Mouse (Mus musculus) gastrocnemius, postnatal 10 days (tissue): ENCODE results near the gene Klhl11. TPM values are rescaled to one million over a fixed set of nuclear protein-coding genes. Genes with fewer than 3 reads are reported as not detected.

Experiments
- DNase-seq: peaks from one replicate; pipeline ENCODE4 v3.0.0; 2021; ENCODE audit warnings: mixed read lengths
- long read RNA-seq, 2 experiments: library from polyadenylated mRNA; stranded (forward); transcript quantifications; one replicate each; pipeline ENCODE4 v2.0.0; 2021
- total RNA-seq, 2 experiments: library from RNA; stranded (reverse); gene quantifications; 2 replicates each; pipeline ENCODE4 v1.2.3; 2021

Gene Klhl11
- total RNA-seq: 10 to 100 TPM in 1 of 2 experiments, 1 to 10 TPM in 1; 8.0 to 12.9 TPM
- long read RNA-seq, experiment 1, partial matches to known transcripts: 2 of 7 reads
- long read RNA-seq, experiment 1, other reads (novel, unspliced or antisense): 5 of 7 reads
- long read RNA-seq, experiment 2, partial matches to known transcripts: 0 of 1 reads
- long read RNA-seq, experiment 2, other reads (novel, unspliced or antisense): 1 of 1 reads

DNA sequence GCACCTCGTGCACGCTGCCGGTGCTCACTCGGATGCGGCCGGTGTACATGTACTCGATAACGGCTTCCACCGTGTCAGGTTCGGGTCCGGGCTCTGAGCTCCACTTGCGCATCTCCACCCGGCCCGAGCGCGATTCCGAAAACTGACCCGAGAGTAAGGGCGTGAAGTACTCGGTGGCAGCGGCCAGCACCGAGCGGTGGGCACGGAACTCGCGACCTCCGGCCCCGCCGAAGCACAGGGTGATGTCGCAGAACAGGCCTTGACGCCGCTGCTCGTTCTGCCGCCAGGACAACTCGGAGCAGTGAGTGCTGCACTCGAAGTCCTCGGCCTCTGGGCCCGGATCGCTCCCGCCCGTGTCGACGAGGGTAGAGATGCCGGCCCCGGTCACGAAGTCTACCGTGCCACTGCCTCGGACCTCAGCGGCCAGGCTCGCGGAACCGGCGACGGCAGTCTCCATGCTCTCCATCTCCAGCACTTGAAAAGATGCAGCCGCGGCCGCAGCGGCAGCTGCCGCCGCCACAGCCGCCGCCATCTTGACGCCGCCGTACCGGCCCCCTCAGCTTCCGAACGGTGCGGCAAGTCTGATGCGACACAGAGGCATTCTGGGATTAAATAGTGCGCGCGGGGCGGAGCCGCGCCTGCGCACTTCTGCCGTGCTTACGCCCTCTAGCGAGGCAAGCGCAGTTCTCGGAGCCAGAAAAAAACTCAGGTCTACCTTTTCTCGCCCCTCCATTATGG, at the start of gene Klhl11:
TSS of gene Klhl11 (minus strand) at position 545 of the 738 bp plus-strand sequence.
- DNase-seq: peak; percentile 90

DNA sequence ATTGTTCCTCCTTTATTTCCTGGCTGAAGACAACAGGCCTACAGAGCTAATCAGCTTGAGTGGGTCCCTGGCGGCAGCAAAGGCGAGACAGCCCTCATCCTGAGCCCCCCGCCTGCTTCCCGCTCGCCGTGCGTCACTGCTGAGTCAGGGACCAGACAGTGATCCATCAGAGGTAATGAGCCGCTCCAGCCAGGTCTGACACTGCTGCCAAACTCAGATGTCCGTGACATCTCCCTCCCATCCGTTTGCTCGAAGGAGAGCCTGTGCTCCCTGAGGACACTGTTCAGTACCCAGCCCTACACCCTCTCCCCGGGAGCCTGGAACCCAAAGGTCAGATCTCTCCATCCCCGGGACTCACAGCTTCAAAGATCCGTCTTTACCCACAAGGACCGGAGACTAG, 48.3 kb upstream of the Klhl11 start:
- no peak for DNase-seq

DNA sequence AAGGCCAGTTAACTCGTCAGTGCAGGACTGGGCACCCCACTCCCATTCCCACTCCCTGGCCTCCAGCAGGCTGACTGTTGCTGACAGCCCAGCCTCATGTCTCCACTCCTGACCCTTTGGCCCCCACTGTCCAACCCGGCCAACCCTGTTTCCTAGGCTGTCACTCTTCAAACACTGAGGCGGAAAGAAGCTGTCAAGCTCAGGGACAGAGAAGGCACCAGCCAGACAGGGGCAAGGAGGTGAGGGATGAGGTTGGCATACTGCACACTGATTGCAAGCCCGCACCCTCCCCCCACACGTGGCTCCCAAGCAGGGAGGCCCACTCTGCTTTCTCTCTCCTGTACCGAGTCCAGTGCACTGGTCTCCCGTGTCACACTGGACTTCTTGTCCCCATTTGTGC, 46.6 kb upstream of the Klhl11 start:
- no peak for DNase-seq

DNA sequence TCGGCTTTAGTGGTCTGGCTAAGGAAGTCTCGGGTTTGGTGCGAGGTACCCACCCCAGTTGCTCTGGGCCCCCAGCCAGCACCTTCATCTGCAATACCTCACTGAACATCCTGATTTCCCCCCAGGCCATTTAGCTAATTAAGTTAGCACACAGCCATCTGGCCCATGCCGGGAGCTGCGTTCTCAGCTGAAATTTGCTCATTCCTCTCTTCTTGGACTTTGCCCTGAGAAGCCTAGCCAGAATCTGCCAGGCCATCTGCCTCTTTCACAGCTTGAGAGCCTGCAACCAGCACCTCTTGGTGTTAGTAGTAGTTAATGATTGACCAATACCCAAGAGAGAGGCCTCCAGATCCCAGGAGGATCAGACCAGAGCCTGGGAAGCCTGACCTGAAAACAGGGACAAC, 45.6 kb upstream of the Klhl11 start:
- no peak for DNase-seq

DNA sequence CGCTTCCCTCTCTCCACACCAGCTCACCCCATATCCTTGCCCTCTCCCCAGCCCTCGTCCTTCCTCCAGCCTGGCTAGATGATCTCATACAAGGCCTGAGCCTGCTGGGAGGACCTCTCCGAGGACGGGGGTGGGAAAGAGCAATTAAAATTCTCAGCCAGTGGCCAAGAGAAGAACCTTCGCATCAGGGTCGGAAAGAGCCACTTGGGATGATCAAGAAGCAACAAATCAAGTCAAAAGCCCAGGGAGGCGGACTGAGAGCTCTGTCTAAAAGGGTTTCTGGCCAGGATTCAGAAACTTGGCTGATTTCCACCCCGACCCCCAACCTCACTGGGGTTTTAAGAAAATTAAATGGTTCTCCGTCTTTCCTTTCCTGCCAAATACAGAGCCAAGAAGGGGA, 43.8 kb upstream of the Klhl11 start:
- DNase-seq: no peak

DNA sequence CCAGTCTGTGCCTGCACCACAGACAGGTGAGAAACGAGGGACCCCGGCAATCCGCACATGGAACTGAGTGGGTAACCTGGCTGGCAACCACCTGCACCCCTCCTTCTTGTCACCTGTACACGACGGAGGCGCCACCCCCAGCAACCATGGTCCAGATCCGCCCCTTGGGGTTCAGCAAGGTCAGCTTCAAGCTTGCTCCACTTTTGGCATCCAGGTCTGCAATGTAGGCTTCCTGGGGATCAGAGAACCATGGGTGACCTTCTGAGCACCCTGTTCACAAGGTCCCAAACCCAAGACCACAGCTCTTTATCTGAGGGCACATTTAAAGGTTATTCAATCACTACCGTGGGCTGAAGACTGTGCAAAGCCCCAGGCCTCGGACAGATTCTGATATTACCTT, 43.2 kb upstream of the Klhl11 start:
- DNase-seq: no peak

DNA sequence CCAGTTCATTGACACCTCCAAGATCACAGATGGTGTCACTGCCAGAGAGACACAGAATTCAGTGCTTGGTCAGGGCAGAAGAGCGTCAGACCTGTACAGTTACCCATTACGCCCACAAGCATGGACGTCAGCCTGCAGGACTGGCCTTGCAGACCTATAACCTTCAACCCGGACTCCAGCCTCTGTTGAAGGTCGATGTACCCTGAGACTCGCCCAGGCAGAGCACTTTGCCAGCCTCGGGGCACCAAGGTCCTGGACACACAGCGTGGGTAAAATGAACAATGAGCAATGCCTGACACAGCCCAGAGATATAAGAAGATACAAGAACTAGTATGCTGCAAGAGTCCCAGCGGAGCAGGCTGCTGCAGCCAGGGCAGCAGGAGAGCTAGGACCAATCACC, 42.5 kb upstream of the Klhl11 start:
- DNase-seq: no peak

DNA sequence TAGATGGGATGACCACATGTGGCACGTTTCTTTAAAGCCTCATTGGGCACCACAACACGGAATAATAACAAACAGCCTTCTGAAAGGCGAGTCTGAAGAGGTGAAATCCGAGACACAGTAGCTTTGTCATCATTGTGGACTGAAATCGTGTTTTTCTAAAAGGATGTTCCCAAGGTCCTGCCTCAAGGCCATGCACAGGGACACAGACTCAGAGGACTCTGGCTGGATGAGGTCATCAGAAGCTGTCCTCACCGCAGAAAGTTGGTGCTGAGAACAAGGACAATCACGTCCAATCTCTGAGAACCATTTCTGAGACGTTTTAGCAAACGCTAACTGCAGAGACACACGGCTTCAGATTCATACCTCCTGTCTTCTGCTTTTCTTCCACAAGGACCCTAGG, 41.2 kb upstream of the Klhl11 start:
- no peak for DNase-seq

DNA sequence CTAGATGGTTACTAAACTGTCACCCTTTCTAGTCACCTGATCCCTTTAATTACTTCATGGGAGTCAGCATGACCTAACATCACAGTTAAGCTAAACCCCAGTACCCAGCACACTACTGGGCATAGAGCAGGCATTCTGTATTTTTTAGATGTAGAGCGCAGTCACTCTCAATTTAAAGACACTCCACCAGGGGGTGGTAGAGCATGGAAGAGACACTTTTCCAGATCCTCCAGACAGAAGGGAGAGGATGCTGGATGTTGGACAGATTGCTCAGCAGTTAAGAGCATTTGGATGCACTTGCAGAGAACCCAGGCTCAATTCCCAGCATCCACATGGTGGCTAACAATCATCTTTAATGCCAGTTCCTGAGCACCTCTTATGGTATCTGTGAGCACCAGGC, 39.8 kb upstream of the Klhl11 start:
- DNase-seq: no peak

DNA sequence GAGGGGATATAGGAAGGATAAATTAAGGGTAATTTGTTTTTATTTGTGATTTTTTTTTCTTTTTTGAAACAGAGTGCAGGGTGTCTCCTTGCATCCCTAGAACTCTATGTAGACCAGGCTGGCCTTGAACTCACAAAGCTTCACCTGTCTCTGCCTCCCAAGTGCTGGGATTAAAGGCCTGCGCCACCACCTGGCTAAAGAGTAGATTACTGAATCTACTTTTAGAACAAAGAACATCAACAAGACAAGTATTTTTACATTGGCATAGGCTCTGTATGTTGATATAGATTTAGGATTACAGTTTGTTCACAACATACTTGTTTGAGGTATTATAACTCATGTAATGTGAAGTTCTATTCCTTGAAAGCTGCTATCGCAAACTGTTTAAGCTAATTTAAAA, 38.0 kb upstream of the Klhl11 start:
- no peak for DNase-seq

DNA sequence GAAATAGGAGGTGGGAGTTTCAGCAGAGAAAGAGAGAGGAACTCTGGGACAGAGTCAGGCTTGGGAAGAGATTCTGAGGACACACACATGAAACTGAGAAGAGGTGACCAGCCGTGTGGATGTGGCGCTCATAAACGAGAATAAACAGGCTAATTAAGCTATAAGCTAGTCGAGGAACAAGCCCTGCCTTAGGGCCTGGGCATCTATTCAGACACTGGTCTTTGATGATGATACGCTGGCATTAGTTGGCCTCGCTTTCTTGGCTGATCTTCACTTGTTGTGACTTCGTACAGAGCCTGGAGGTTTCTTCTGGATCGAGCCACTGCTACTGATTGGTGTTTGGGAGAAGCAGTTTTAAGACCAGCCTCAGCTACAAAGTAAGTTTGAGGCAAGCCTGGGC, 33.5 kb upstream of the Klhl11 start:
- DNase-seq: no peak

DNA sequence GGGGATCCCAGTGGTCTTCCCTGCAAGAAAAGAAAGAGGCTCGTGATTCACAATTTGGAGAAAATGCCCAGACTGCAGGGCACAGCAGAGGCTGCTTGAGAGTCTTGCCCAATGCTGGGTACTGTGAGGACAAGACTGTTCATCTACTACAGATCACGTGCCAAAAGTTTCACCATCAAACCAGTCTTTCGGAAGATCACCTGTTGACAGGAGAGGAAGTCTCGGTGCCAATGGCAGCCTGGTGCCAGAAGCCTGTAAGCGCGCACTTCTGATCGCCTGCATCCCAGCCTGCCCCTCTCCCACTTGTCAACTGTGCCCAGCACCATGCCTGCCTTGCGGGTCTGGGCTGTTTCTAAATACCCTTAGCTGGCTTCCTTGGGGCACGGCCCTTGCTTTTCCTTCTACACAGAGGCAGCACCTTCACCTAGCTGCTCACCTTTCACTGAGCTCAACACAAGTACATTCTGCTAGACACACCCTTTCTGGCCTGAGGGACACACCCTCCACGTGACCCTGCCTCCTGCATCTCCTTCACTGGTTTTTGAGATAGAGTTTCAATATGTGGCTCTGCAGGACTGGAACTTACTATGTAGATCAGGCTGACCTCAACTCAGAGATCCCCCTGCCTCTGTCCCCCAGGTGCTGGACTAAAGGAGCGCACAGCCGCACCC, 32.6 kb upstream of the Klhl11 start:
- no peak for DNase-seq

DNA sequence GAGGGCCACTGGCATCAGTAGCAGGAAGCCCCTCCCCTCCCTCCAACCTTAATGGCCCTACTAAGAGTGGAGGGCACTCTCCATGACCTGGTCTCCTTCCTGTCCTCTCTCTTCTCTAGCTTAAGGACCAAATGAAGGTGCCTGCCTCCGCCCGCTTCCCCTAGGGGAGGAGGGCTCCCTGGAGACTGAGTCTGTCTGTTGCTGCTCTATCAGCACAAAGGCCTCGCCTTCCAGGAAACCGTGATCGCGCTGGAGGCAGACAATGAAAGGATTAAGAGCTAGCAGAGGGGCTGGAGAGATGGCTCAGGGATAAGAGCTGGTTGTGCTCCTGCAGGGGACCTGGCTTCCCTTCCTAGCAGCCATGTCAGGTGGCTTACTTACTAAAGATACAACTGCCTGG, 28.8 kb upstream of the Klhl11 start:
- no peak for DNase-seq

DNA sequence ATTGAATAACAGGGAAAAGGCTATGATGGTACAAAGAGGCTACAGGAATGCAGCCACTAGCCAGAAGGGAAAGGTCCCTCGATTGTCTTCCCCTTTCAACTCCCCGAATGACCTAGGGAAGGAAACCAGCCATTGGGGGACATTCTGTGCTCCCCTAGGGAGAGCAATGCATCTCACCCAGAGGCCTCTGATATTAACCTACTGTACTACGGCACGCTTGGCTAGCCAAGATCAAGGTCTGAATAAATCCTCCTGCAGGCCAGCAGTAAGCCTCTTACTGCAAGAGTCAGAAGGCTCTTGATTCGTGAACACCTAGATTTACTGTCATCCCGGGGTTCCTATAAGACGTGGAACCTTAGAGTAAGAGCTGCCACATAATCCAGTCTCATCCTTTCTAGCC, 28.1 kb upstream of the Klhl11 start:
- no peak for DNase-seq

DNA sequence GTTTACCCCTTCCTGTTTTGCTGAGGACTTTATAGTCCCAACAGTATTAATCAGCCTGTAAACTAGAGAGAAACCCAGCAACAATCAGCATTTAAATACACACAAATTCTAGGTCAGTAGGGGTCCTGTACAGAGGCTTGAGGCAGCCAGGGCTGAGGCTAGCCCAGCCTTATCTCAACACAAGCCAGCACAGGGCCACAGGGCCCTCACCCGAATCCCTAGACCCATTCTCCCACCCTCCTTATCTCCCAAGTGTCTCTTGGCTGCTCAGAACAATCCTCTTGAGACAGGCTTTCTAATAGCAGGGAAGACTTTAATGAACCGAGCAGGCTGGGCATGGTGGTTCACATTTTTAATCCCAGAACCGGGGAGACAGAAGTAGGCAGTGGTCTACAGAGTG, 27.7 kb upstream of the Klhl11 start:
- DNase-seq: no peak

DNA sequence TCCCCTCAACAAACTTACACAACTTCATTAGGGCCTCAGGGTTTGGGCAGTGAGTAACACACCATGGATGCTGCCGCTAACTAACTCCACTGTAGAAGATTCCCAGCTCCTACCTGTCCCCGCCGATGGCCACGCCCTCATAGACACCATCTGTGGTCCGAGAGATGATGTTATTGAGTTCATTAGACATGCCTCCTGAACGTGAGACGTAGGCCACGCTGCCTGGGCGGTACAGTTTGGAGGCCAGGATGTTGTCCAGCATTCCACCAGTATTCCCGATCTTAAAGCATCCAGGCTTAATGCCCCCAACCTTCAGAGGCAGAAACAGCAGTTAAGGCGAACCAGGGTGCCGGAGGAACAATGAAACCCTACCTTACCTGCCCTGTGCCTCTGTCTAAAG, 21.2 kb upstream of the Klhl11 start:
- no peak for DNase-seq

DNA sequence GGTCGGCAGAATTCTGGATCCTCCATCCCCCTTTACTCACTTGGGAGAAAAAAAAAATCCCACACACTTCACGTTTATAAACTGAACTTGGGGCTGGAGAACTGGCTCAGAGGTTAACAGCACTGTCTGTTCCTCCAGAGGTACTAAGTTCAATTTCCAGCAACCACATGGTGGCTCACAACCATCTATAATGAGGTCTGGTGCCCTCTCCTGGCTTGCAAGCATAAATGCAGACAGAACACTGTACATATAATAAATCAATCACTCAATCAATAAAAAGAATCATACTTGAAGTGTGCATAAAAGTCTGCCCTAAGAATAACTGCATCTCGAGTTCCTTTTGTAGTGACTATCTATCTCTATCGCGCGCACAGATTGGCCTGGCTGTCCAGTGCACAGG, 18.4 kb upstream of the Klhl11 start:
- DNase-seq: no peak

DNA sequence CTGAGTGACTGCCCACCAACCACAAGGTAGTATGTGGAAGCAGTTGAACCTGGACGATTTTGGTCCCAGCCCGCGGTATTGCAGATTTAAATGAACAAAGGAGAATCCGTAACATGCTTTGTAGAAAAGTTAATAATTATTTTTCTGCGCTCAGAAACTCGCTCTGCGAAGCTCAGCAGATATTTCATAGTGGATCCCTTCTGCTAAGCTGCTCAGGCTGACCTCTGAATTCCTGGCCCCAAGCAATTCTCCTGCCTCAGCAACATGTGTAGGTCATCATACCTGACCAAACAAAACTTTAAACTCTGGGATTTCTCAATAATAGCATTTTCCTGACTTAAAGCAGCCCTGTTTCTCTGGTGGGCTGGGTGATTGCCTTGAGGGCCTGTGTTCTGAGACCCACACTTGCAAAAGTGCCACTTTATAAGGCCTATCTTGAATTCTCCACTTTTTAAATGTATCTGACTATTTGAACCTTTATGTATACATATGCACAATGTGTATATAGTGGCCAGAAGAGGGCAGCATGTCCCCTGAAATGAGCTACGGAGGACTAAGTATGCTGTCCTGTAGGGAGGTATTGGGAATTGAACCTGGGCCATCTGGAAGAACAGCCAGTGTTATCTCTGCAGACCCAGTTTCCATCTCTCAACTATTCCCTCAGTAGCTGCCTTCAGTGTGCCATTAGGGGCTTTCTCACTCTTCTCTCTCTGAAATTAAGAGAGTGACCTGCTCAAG, 13.4 kb upstream of the Klhl11 start:
- no peak for DNase-seq

DNA sequence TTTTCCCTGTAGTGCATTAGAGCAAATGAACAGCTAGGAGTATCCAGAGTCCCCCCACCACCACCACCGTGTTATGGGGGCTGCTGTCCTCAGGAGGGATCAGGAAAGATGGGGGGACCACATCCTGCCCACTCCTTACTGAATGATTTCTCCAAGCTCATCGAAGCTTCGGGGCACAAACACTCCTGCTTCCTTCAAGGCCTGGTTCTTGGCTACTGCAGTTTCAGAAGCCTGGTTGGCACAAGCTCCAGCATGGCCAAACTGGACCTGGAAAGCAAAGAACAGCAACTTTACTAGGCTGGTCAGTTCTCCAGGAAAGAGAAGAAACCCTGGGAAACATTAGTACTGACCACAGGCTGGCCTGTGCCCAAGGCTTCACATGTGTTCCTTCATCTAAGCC, 11.9 kb upstream of the Klhl11 start:
- no peak for DNase-seq

DNA sequence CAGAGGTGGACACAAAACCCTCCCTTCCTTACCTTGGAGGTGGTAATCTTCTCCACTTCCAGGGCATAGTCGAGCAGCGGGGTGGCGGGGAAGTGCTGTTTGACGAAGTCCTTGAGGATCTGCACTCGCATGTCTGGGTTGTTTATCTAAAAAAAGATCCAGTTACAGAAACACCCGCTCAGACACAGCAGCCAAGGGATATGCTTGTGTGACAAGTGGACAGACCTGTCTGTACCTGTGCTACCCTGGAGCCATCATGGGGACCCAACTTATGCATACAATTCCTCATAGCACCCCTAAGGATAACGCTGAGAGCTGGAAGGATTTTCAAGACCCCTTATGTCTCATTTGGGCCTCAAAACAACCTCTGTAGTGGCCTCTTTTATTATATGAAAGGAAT, 6.6 kb upstream of the Klhl11 start:
- DNase-seq: no peak

DNA sequence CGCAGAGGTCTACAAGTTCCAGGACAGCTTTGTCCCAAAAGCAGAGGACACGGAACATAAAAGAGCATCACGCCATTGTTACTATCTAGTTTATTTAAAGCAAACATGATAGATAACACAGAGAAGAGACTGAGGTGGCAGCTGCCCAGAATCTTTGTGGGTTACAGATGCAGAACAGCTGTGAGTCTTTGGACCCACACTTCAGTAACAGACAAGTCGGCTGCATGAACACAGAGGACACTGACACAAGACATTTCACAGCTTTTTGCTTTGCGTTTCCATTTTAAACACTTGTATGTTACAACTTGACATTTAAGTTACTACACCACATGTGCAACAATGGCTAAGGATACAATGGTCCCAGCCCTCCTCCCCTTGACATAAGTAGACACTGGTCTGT, 3.7 kb upstream of the Klhl11 start:
- DNase-seq: no peak

DNA sequence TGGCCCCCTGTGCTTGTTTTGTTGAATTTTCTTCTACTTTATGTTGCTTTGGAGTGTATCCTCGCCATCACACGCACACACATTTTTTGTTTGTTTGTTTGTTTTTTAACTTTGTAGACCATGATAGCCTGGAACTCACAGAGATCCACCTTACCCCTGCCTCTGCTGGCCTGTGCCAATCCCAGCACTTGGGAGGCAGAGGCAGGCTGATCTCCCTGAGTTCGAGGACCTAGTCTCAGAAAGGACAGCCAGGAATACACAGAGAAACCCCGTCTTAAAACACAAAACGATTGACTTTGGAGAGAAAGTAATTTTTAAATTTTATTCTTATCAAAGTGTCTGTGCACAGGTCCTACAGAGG, 374 bp upstream of the Klhl11 start:
- DNase-seq: no peak
